Mouse (Mus musculus): ENCODE data around the gene Mutyh. TPM values are rescaled to one million over a fixed set of nuclear protein-coding genes. Genes with fewer than 3 reads are reported as not detected.
A peak's percentile ranks its signal among the peaks of the same experiment; 100 is the strongest.

Mutyh gene
- polyA plus RNA-seq, 1 experiment from 2014 or later = 7.8 TPM

DNA sequence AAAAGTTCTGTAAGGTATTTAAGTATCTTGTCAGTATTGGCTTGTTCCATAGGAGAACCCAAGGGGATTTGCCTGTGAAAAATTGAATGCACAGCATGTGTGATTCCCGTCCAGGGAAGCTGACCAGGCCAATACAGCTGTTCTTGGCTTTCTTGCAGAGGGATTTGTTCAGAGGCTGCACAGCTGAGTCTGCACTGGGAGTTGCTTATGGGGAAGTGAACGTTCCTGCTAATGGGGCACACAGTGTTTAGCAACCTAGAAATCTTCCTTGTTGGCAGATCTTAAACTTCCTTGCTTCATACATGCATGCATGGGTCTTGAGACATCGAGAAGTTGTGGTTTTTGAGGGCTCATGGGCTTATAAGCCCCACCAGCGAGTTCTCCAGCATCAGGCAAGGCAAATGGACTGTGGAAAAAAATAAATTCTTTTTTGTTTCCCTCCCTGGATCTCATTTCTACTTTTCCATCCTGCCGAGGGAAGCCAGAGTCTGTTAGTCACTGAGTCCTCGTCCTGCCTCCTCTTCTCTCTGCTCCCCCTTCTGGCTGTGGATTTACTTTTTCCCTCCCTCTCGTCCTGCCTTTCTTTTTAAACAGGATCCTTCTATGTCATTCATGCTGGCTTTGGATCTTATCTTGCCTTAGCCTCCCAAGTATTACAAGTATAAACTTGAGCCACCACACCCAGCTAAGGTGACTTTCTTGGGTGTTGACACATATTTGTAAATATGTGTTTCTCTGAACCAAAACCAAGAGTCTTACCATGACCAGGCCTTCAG lies 19.4 kb upstream of the Mutyh start:
- Histone ChIP-seq H3K9ac (no peak overlapping the region), H3K36me3 (no peaks in the 10 kb centered on the region), H3K27me3 (replicated peaks) (no peaks in the 10 kb centered on the region), H3K9me3 (0 out of 2 replicates have a peak, but pooled peaks cover 4% of the 10 kb centered on the region), H3K4me1 (no peaks in the 10 kb centered on the region), H3K4me3 (no peak overlapping the region), H3K27ac (replicated peaks) (no peak overlapping the region), H3K4me2 (no peak overlapping the region)
- no peak for ATAC-seq (ENCODE audit: extremely low read depth, insufficient number of reproducible peaks, low FRiP score, low TSS enrichment)
- 40% methylated on average over 7 of the region's 7 CpGs for WGBS

DNA sequence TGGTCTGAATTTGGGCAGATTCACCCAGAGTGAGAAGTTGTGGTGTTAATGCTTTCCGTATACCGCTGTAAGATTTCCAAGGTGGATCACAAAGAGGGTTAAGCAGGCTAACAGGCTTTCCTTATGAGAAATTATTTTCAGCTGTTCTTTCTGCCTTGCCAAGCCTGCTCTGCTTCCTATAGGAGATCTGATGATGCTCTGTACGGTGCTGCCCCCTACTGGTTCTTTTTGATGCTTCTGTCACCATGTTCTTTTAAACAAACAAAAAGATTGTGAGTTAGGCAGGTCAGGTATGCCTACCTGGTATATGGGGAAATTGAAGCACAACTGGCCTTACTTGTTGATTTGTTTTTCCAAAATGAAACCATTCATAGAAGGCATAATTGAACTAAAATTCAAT lies 18.6 kb upstream of the Mutyh start:
- Histone ChIP-seq H3K9me3 (0 out of 2 replicates have a peak, but pooled peaks cover 4% of the 10 kb centered on the region), H3K36me3 (no peaks in the 10 kb centered on the region), H3K27me3 (replicated peaks) (no peaks in the 10 kb centered on the region), H3K4me1 (no peaks in the 10 kb centered on the region), H3K27ac (replicated peaks) (no peak overlapping the region), H3K9ac (0 out of 2 replicates have a peak overlapping the region, but pooled peaks have one; percentile 57), H3K4me2 (no peak overlapping the region), H3K4me3 (no peak overlapping the region)
- WGBS = 7% methylated on average over 3 of the region's 3 CpGs
- no peak for ATAC-seq (ENCODE audit: extremely low read depth, insufficient number of reproducible peaks, low FRiP score, low TSS enrichment)

DNA sequence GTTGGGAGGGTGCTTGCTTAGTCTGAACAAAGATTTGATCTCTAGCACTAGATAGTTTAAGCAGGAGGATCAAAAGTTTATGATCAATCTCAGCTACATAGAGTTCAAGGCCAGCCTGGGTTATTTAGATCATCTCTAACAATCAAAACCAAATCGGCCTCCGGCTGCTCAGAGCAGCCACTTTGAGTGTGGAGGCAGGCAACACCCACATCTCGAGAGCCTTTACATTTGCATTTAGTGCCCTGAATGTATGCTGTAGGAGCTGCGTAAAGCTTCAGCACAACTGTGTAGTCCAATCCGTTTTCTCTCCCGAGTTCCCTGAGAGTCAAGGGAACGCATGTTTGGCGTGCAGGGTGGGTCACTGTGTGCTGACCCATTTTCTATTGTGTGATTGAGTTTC lies 15.1 kb upstream of the Mutyh start:
- no peaks in the 10 kb centered on the region for H3K9me3 ChIP-seq
- H3K27ac ChIP-seq (replicated peaks) = no peak overlapping the region
- no peak overlapping the region for H3K4me3 ChIP-seq
- no peak for ATAC-seq (ENCODE audit: extremely low read depth, insufficient number of reproducible peaks, low FRiP score, low TSS enrichment)
- peaks cover 13% of the 10 kb centered on the region for H3K4me1 ChIP-seq
- no peak overlapping the region for H3K9ac ChIP-seq
- no peaks in the 10 kb centered on the region for H3K36me3 ChIP-seq
- 86% methylated on average over 8 of the region's 8 CpGs for WGBS
- H3K27me3 ChIP-seq (replicated peaks) = no peaks in the 10 kb centered on the region
- no peak overlapping the region for H3K4me2 ChIP-seq

DNA sequence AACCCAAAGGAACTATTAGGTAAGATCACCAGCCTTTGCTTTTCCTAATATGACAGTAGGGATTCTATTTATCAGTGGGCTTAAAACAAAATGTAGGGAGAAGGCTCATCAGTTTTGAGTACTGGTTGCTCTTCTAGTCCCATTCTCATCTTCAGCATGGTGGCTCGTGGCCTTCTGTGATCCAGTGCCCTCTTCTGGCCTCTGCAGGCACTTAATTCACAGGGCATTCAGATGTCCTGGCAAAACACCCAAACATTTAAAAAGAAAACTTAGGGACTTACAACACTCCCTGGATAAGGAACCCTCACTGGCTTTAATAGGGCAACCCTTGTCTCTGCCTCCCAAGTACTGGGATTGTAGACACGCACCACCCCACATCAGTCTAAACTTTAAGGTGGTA lies 13.2 kb upstream of the Mutyh start:
- Histone ChIP-seq H3K4me1 (peaks cover 13% of the 10 kb centered on the region), H3K4me3 (no peak overlapping the region), H3K9ac (no peak overlapping the region), H3K27ac (replicated peaks) (no peak overlapping the region), H3K4me2 (no peak overlapping the region), H3K27me3 (replicated peaks) (no peaks in the 10 kb centered on the region), H3K9me3 (no peaks in the 10 kb centered on the region), H3K36me3 (no peaks in the 10 kb centered on the region)
- WGBS = 67% methylated on average over 2 of the region's 2 CpGs
- no peak for ATAC-seq (ENCODE audit: extremely low read depth, insufficient number of reproducible peaks, low FRiP score, low TSS enrichment)

DNA sequence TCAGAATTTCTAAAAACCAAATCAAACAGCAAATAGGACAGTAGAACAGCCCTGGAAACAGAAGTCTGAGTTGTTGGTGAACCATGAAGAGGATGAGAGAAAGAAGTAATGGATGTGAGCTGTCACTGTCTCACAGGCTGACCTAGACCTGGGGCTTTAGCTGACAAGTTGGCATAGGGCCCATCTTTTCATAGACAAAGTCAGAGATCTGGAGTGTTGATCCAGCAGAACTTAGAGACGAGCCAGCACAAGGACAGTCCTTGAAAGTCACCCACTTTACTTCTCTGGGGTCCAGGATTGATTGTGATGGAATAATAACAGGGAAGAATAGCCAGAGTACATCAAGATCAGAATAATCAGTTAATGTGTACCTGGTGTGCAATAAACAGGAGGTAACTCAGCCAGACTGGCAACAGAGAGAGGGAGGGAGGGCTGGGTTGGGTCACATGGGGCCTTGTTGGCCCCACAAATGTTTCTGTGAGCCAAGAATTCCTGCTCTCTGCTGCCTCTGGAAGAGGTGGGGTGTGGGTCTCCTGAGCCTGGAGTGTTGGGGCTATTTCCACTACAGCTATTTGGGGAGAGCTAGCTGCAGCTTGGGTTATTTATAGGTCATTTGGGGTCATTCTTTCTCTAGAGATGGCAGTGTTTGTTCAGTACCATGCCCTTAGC lies 10.9 kb upstream of the Mutyh start:
- 35% methylated on average over 1 of the region's 1 CpGs for WGBS
- ATAC-seq (ENCODE audit: extremely low read depth, insufficient number of reproducible peaks, low FRiP score, low TSS enrichment) = no peak
- peak overlapping the region; percentile 72 for H3K27ac ChIP-seq (replicated peaks)
- no peaks in the 10 kb centered on the region for H3K27me3 ChIP-seq (replicated peaks)
- peaks cover 13% of the 10 kb centered on the region for H3K4me1 ChIP-seq
- H3K4me3 ChIP-seq = no peak overlapping the region
- H3K9ac ChIP-seq = peak overlapping the region; percentile 47; the same call in 1 of the 2 replicates
- no peak overlapping the region for H3K4me2 ChIP-seq
- peaks cover 7% of the 10 kb centered on the region for H3K36me3 ChIP-seq
- H3K9me3 ChIP-seq = no peaks in the 10 kb centered on the region

DNA sequence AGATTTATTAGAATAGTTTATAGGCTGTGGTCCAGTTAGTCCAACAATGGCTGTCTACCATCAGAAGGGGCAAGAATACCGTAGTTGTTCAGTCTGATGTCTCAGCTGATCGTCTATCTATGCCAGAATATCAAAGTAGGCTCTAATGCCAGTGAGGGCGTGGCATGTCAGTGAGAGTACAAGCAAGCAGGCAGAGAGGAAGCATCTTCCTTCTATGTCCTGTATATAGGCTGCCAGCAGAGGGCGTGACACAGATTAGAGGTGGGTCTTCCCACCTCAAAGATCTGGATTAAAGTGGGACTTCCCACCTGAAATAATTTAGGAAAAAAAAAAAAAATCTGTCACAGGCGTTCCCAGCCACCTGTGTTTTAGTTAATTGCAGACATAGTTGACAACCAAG lies 7.6 kb upstream of the Mutyh start:
- Histone ChIP-seq H3K27me3 (replicated peaks) (no peaks in the 10 kb centered on the region), H3K36me3 (peaks cover 38% of the 10 kb centered on the region), H3K9ac (no peak overlapping the region), H3K4me2 (no peak overlapping the region), H3K4me1 (peaks cover 13% of the 10 kb centered on the region), H3K9me3 (no peaks in the 10 kb centered on the region), H3K27ac (replicated peaks) (no peak overlapping the region), H3K4me3 (no peak overlapping the region)
- WGBS = 26% methylated on average over 5 of the region's 5 CpGs
- ATAC-seq (ENCODE audit: extremely low read depth, insufficient number of reproducible peaks, low FRiP score, low TSS enrichment) = no peak

DNA sequence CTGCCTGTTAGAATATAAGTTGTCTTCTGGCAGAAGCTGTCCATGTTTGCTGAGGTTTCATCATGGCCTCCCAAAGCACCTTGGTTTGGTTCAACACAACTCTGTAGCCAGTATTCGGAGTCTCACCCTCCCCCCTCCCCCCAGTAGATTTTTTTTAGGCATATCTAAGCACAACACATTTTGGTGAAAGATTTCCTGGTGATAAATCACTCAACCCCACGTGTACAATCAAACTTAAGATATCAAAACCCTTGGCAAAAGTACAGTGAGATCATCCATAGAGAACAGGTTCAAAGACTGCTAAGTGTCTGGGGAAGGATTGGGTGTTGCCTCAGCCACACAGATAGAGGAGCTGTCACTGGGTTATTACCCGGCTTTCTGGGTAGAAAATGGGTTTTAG lies 3.5 kb downstream of the Mutyh start:
- ATAC-seq (ENCODE audit: extremely low read depth, insufficient number of reproducible peaks, low FRiP score, low TSS enrichment) = no peak
- H3K4me1 ChIP-seq = peaks cover 10% of the 10 kb centered on the region
- no peak overlapping the region for H3K27ac ChIP-seq (replicated peaks)
- H3K9me3 ChIP-seq = no peaks in the 10 kb centered on the region
- no peaks in the 10 kb centered on the region for H3K27me3 ChIP-seq (replicated peaks)
- H3K4me2 ChIP-seq = no peak overlapping the region
- H3K36me3 ChIP-seq = peaks cover under 1% of the 10 kb centered on the region; the same call in 1 of the 2 replicates
- H3K9ac ChIP-seq = no peak overlapping the region
- no peak overlapping the region for H3K4me3 ChIP-seq
- WGBS = 64% methylated on average over 3 of the region's 3 CpGs

DNA sequence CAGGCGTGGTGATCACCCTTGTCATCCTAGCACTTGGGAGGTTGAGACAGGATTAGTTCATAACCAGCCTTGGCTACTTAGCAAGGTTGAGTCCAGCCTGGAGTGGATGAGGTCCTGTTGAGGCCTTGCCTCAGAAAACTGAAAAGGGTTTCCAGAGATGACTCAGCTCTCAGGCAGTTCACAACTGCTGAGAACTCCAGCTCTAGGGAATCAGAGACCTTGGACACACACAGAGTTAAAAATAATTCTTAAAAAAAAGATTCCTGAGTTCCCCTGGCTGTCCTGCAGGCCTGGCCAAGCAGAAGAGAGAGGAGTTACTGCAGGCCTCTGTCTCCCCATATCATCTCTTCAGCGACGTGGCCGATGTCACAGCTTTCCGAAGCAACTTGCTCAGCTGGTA lies 7.8 kb downstream of the Mutyh start:
- H3K9me3 ChIP-seq = no peaks in the 10 kb centered on the region
- H3K4me2 ChIP-seq = no peak overlapping the region
- H3K4me1 ChIP-seq = no peaks in the 10 kb centered on the region
- peaks cover 17% of the 10 kb centered on the region for H3K27me3 ChIP-seq (replicated peaks)
- peaks cover 28% of the 10 kb centered on the region for H3K36me3 ChIP-seq
- no peak for ATAC-seq (ENCODE audit: extremely low read depth, insufficient number of reproducible peaks, low FRiP score, low TSS enrichment)
- H3K4me3 ChIP-seq = no peak overlapping the region
- H3K9ac ChIP-seq = no peak overlapping the region
- 71% methylated on average over 5 of the region's 5 CpGs for WGBS
- H3K27ac ChIP-seq (replicated peaks) = no peak overlapping the region

DNA sequence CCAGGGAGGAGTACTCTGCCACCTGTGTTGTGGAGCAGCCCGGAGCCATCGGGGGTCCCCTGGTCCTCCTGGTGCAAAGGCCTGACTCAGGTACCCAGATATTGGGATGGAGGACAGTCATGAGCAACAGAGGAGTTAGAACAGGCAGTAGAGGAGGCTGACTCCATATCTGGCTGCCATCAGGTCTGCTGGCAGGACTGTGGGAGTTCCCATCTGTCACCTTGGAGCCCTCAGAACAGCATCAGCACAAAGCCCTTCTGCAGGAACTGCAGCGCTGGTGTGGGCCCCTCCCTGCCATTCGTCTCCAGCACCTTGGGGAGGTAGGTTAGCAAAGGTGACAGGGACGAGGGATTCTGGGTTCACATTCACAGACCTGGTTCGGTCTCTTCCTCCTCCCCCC lies 10.0 kb downstream of the Mutyh start:
- peaks cover 28% of the 10 kb centered on the region for H3K36me3 ChIP-seq
- 81% methylated on average over 6 of the region's 6 CpGs for WGBS
- no peak overlapping the region for H3K4me3 ChIP-seq
- peaks cover 10% of the 10 kb centered on the region for H3K4me1 ChIP-seq
- no peak overlapping the region for H3K4me2 ChIP-seq
- H3K9ac ChIP-seq = no peak overlapping the region
- H3K27me3 ChIP-seq (replicated peaks) = peaks cover 26% of the 10 kb centered on the region
- no peaks in the 10 kb centered on the region for H3K9me3 ChIP-seq
- no peak for ATAC-seq (ENCODE audit: extremely low read depth, insufficient number of reproducible peaks, low FRiP score, low TSS enrichment)
- no peak overlapping the region for H3K27ac ChIP-seq (replicated peaks)

DNA sequence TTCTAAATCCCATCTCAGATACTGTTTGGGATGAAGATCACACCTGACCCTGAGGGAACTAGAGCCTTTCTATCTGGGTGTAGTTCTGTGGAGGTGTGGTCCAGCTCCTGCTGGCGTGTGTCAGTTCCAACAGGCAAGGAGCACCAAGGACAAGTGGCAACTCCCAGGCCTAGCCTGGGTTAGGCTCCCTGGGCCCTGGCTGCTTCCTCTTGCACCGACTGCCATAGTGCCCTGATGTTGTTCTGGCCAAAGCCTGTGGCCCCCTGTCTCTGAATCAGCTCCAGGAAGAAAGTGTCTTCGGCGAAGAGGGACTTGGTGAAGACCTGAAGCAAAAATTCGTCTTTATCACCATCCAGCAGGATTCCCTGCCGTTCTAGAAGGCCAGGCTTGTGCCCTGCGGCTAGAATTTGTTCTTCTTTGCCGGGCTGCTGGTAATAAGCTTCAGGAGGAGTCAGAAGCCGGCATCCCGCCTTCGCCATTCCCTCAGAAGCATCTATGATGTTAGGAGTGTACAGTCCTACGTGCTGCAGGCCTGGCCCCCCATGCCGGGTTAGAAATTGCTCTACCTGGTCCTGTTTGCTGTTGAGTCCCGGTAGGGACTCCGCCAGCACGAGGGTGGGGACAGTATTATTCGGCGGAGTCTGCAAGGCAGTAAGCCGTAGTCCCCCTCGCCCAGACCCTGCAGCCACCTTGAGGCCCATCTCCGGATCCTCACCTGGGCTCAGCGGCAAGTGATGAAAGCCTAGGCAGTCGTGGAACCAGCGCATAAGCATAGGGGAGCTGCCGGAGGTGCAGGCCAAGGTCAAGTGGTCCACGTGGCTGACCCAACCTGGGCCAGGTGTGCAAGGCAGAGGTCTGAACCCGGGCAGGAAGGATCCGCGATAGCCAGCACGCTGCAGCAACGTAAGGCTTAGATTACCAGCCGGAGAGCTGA lies 12.7 kb downstream of the Mutyh start:
- peak overlapping the region; percentile 100 for H3K4me2 ChIP-seq
- no peak overlapping the region for H3K27ac ChIP-seq (replicated peaks)
- peak overlapping the region; percentile 64 for H3K4me3 ChIP-seq
- H3K4me1 ChIP-seq = peaks cover 17% of the 10 kb centered on the region
- no peak for ATAC-seq (ENCODE audit: extremely low read depth, insufficient number of reproducible peaks, low FRiP score, low TSS enrichment)
- no peaks in the 10 kb centered on the region for H3K9me3 ChIP-seq
- H3K27me3 ChIP-seq (replicated peaks) = peaks cover 26% of the 10 kb centered on the region
- H3K36me3 ChIP-seq = peaks cover 28% of the 10 kb centered on the region
- peak overlapping the region; percentile 79 for H3K9ac ChIP-seq
- WGBS = 23% methylated on average over 32 of the region's 32 CpGs
